Mouse (Mus musculus) gastrocnemius, postnatal 10 days (tissue): ENCODE measurements around the gene Ppp3ca. TPM values are rescaled to one million over a fixed set of nuclear protein-coding genes. Genes with fewer than 3 reads are reported as not detected.

Experiments used
- DNase-seq: peaks from one replicate; pipeline ENCODE4 v3.0.0; 2021; ENCODE audit warnings: mixed read lengths
- long read RNA-seq, 2 experiments: library from polyadenylated mRNA; stranded (forward); transcript quantifications; one replicate each; pipeline ENCODE4 v2.0.0; 2021
- total RNA-seq, 2 experiments: library from RNA; stranded (reverse); gene quantifications; 2 replicates each; pipeline ENCODE4 v1.2.3; 2021

The Ppp3ca gene
- total RNA-seq: 100 to 1,000 TPM; 161 to 166 TPM
- long read RNA-seq, experiment 1, full-length matches to known transcripts: 386 of 420 reads
- long read RNA-seq, experiment 1, partial matches to known transcripts: 17 of 420 reads
- long read RNA-seq, experiment 1, other reads (novel, unspliced or antisense): 17 of 420 reads
- long read RNA-seq, experiment 2, full-length matches to known transcripts: 331 of 359 reads
- long read RNA-seq, experiment 2, partial matches to known transcripts: 14 of 359 reads
- long read RNA-seq, experiment 2, other reads (novel, unspliced or antisense): 14 of 359 reads

DNA sequence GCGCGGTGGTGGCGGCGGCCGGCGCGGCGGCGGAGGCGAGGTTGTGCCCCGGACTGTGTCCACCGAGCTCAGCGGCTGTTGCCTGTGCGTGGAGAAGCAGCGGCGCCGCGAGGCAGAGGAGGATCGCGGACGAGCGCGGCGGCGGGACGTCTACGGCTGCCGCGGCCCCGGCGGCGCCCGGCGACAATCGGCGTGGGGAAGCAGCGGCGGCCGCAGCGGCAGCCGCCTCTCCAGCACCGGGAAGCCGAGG lies at the start of gene Ppp3ca:
Gene Ppp3ca, plus strand, starts transcription at position 15 of the 250 bp plus-strand sequence.
- DNase-seq: no peak

GRCm38 (mm10) chr3:136640544-136641230 lies 29.2 kb upstream of the Ppp3ca start:
- no peak for DNase-seq

DNA sequence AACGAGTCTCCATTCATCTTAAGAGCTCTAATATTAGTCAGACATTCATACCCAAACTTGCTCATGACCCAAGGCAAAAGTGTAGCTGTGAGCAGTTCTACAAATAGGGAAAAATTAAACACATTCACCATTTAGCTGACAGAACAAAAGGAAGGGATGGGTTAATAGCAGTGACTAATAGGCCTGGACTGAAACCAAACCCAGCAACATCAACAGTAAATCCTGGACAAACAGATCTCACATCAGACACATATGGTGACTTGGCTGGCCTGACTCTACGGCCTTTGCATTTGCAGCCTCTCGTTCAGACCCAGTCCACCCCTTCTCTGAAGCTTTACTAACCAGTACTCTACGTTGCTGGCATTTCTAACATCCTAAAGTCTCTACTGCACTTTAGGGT lies 19.0 kb upstream of the Ppp3ca start:
- no peak for DNase-seq

- DNase-seq: no peak
These were observed 18.4 kb upstream of the Ppp3ca start for GRCm38 (mm10) chr3:136651496-136651895.

DNA sequence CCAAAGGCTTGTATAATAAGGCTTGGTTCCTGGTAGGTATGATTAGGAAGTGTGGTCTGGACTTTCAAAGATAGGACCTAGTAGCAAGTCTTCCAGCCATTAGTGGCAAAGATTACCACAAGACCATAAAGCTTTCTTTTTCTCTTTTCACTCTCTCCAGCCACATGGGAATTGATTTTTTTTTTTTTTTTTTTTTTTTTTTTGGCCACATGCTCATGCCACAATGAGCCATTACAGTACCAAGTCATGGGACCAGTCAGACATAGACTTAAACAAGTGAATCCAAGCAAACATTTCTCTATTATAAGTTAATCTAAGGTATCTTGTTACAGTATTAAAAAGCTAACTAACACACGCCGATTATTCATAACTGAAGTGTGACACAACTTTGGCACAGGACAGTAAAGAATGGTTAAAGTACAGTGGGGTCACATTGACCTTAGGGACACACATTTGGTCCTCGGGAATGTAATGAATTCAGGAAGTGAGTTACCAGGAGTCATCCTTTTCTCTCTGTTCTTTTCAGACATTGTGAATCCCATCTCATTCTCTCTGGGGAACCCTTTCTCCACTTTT lies 13.4 kb upstream of the Ppp3ca start:
- no peak for DNase-seq

DNA sequence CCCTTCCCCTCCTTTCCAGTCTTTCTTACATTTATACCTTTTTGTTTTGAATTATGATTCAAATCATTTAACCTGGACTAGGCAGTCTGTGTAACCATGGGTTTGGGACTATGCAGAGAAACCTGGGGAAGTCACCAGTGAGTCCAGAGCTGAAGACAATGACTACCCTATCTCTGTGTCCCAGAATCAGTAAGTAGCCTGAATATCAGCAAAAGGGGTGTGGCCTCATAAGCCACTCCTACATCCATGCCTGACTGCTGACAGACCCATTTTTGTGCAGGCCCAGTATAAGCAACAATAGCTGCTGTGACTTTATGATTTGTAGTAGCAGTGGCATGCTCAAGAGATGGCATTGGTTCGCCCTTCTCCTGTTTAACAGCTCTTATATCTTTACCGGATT lies 11.2 kb upstream of the Ppp3ca start:
- no peak for DNase-seq

DNA sequence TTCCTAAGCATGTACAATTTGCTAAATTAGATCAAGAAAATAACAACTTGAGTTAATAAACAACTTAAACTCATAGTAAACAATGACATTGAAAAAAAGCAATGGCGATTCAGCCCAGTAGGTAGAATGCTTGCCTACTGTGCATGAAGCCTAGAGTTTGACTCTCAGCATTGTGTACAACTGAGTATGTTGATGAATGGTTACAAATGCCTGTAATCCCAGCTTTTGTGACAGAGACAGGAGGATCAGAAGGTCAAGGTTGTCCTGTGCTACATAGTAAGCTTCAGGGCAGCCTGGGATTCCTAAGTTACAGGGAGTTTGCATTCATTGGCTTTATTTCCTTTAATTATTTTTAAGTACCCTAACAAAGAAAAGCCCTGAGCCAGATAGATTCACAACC lies 4.8 kb upstream of the Ppp3ca start:
- DNase-seq: no peak

DNA sequence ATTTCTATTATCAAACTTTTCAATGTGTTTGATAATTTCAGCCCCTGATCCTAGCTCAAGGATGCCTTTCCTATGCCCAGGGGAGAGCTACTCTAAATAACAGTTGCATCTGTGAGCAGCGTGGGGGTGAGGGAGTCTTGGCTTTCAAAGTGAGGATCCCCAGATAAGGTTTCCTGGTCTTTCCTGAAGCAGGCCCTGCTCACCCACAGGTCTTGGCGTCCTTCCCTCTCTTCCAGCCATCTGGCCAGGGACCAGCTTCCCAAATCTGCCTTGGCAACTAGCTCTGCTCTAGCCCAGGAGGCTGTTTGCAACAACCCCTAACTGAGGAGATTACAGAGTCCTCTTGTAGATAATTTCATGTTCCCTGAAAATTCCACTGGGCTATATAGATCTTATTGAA lies 1.9 kb upstream of the Ppp3ca start:
- peak; percentile 56 for DNase-seq

DNA sequence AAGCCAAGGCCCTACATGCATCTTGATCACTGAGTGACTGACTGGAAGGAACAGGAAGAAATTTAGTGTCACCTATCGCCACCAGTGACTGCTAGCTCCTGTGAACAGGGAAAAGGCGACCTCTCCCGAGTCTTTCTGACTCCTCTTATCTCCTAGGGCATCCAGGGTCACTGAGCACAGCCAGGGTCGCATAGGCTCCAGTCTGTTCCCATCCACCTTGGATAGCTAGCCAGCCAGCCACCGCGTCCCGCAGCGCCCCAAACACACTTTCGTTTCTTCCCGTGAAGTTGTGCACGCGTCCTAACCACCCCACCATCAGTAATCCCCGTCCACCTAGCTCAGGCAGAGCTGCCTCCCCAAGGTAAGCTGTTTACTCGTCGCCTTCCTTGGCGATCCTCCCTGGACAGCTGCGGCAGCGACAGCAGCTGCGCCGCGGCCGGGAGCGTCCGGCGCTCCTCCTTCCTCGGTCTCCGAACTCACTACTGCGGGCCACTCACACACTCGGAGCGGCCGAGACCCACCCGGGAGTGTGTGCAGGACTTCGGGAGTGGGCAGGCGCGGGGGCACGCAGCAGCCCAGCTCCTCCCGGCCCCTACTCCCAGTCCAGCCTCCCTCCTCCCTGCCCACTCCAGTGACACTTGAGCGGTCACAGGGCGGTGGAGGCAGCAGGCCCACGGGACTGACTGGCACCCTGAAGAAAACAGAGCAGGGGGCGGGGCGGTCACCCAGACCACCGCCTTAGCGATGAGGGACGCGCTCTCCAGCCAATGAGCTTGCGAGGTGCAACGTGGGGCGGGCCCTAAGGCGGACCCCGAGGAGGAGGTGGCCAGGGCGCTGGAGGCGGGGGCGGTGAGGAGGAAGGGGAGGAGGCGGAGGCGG lies 454 bp upstream of the Ppp3ca start:
- DNase-seq: peak; percentile 100

- DNase-seq: peak; percentile 72
These were observed 622 bp downstream of the Ppp3ca start for GRCm38 (mm10) chr3:136670360-136671131.

DNA sequence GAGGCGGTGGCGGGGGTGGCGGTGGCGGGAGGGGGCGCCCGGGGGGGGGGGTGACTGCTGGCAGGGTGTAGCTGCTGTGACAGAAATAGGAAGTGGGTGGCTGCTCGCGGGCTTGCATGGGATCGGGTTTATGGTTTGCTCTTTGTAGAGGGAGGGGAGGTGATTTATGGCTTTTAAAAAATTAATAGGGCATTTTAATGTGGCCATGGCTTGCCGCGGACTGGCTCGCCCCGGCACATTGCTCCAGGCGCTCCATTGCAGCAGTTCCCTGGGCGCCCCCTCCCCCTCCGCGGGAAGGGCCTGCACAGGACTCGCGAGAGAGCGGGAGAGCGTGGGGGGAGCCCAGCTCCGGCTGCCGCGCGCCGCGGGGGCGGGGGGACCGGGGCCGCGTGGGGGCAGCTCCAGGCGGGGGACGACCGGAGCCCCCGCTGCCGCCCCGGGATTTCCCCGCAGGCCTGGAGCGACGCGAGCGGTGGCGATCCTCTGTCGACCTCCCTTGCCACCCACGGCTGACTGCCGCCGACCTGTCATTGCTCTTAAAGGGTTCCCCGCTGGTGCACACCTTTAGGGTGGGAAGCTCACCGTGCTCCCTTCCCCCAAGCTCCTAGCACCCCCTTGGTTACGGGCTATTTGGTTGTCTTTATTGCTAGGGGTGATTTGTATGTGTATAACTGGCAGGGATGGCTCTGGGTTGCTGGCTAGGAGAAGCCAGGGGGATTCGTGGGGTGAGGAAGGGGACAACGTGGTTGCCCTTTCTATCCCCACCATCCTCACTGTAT lies 1.4 kb downstream of the Ppp3ca start:
- DNase-seq: peak; percentile 85

- peak; percentile 22 for DNase-seq
These were observed 2.0 kb downstream of the Ppp3ca start for GRCm38 (mm10) chr3:136671940-136672278.

DNA sequence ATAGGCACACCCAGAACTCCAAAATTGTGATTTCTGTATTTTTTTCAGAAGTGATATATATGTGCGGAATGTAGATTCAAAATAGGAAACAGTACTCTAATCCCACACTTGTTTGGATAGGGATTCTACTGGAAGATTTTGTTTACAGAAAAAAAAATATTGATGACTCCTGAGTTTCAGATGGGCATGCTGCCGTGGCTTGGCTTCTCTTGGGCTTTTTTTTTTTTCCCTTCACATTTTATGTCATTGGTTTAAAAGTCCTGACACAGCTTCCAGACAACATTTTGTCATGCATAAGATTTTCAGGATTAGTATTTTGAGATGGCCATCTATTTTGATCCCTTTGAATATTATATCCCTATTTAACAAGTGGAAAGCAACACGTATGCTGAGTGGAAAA lies 2.9 kb downstream of the Ppp3ca start:
- DNase-seq: no peak

GRCm38 (mm10) chr3:136673363-136673762 lies 3.4 kb downstream of the Ppp3ca start:
- no peak for DNase-seq

- no peak for DNase-seq
These were observed 4.6 kb downstream of the Ppp3ca start for GRCm38 (mm10) chr3:136674486-136674885.

- DNase-seq: no peak
These were observed 7.1 kb downstream of the Ppp3ca start for GRCm38 (mm10) chr3:136676991-136677390.

DNA sequence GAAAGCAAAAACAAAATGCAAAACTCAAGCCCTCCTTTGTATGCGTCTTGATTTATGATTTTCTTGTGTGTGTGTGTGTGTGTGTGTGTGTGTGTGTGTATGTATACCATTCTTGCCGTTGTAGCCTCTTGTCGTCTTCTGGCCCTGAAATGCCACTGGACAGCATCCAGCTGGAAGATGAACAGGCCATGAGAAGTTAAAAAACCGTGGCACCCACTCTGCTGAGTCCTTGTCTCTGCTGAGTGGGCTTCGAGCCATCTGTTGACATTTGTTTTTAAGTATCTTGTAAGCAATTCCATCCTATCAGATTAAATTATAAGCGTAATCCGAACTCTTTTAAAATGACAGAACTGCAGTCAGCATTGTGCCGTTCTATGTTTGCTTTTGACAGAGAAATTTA lies 8.5 kb downstream of the Ppp3ca start:
- no peak for DNase-seq

GRCm38 (mm10) chr3:136679903-136680491 lies 10.1 kb downstream of the Ppp3ca start:
- no peak for DNase-seq

DNA sequence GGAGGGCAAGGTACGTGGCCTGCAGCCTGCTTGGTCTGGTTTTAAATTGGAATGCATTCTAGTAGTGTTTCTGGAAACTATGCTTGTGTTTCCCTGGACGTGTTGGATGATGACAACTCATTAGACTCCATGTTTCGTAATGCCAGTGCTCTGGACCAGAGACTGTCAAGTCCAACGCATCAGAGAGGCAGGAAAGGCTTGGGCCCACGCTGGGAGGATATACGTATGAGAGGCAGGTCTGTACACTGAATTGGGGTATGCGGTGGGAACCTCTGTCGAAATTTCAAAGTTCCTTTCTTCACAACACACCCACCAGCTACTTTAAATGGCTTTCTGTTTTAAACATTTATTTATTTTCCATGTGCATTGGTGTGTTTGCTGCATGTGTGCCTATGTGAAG lies 12.3 kb downstream of the Ppp3ca start:
- no peak for DNase-seq

- no peak for DNase-seq
These were observed 14.5 kb downstream of the Ppp3ca start for GRCm38 (mm10) chr3:136684191-136684958.
